Mouse (Mus musculus) ovary, adult 18-20 months (tissue): Measurements from ENCODE around the gene Col5a3.

Source experiments
- DNase-seq: peaks from one replicate; pipeline ENCODE4 v3.0.0; 2022; ENCODE audit warnings: low spot score, mixed read lengths

Col5a3 gene

DNA sequence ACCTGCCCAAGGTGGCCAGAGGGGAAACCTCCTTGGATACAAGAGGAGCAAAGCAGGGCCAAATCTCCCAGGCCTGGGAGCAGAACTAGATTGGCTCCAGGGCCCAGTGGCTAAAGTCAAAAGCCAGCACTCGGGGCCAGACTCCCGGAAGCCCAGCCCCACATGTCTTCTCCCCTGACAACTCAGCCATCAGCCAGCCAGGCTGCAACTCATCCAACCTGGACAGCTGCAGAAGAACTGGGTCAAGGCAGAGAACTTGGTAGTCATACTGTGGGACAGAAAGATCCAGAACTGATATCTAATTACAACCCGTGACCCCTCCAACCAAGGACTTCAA lies 9.7 kb downstream of the Col5a3 start:
- DNase-seq: no peak

GRCm38 (mm10) chr9:20804266-20805158 lies 10.4 kb downstream of the Col5a3 start:
- peak; percentile 12 for DNase-seq

DNA sequence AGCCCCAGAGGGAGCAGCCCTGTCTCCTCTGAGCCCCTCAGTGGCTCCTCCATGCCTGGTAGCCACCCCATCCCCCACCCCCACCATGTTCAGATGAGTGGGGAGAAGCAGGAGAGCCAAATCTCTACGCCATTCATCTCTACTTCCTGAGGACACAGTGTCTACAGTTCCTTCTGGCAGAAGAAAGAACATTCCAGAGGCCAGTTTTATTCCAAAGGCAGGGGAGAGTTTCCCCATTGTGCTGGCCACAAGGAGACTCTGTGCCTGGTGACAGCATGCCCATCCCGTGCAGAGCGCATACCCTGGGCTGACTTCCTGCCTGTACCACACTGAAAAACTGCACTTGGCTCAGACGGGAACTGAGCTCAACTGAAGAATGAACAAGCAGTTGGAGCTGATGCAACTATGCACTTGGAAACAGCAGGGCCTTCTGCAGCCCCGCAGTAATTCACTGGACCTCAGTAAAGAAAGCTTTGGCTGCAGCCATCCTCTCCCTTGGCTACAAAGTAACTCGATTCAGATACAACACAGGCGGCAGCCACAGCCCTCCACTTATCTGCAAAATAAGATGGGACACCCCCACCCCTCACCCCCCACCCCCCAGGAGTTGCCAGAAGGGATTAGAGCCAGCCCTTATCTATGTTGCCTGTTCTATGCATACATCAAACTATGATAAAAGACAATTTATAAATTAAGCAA lies 20.6 kb downstream of the Col5a3 start:
- peak; percentile 4 for DNase-seq

DNA sequence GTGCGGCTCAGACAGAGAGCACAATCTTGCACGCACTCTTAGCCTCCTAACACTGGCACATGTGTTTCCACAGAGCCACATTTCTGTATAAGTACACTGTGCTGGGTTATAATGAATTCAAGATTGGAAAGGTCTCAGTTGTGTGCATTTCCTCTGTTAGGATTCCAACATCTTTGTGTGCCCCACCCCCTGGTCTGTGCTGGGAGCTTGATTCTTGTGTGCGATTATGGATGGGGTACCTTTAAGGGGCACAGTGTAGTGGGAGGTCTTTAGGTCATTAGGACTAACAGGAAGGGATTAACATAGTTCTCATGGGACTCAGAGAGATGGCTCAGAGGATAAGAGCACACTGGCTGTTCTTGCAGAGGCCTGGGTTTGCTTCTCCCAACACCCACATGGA lies 24.5 kb downstream of the Col5a3 start:
- DNase-seq: no peak

DNA sequence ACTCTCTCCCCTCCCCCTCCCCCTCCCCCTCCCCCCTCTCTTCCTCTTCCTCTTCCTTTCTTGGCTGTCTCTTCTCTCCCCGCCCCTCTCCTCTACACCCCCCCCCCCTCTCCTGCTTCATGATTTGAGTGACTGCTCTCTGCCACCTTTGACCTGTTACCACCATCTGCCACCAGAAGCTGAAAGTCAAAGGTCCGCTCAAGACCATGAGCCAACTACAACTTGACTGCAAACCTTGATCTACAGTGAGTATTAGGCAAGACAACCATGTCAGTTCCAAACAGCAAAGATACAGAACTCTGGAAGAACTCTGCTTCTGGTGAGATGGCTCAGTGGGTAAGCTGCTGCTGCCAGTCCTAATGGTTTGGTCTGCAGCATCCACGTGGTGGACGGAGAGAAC lies 25.2 kb downstream of the Col5a3 start:
- no peak for DNase-seq

GRCm38 (mm10) chr9:20787992-20788391 lies 26.9 kb downstream of the Col5a3 start:
- no peak for DNase-seq

GRCm38 (mm10) chr9:20785055-20785454 lies 29.8 kb downstream of the Col5a3 start:
- DNase-seq: no peak

DNA sequence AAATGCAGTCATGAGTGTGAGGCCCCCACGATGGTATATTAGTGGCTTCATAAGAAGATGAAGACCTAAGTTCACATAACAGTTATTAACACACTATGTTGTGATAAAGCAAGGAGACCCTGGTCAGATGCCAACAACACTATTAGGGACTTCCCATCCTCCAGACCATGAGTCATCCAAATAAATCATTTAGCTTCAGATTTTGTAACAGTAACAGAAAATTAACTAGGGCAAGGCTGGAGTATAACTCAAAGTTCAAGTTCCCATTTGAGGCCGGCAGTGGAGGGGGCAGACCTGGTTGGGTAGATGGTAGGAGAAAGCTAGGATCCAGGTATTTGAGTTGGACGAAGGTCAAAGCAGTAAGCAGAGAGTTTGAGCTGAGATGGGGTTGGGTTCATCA lies 33.6 kb downstream of the Col5a3 start:
- no peak for DNase-seq

DNA sequence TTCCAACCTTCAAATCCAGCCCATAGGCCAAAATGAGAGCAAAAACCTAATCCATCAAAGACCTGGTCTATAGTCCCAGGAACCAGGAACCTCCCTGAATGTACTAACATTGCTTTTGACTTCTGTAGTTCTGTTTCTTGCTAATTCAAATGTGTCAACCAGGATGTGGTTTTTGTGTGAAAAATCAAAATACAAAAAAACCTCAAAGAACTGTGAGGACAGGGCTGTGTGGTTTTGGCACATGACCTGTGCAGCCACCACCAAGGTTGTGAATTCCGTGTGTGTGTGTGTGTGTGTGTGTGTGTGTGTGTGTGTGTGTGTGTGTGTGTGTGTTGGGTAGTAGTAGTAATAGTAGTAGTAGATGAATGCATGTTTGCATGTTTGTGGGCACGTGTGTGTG lies 49.6 kb downstream of the Col5a3 start:
- DNase-seq: no peak

- DNase-seq: no peak
These were observed 51.8 kb downstream of the Col5a3 start for GRCm38 (mm10) chr9:20763099-20763498.

- no peak for DNase-seq
These were observed 52.5 kb downstream of the Col5a3 start for GRCm38 (mm10) chr9:20762197-20762961.

- no peak for DNase-seq
These were observed 53.5 kb downstream of the Col5a3 start for GRCm38 (mm10) chr9:20761388-20761787.

DNA sequence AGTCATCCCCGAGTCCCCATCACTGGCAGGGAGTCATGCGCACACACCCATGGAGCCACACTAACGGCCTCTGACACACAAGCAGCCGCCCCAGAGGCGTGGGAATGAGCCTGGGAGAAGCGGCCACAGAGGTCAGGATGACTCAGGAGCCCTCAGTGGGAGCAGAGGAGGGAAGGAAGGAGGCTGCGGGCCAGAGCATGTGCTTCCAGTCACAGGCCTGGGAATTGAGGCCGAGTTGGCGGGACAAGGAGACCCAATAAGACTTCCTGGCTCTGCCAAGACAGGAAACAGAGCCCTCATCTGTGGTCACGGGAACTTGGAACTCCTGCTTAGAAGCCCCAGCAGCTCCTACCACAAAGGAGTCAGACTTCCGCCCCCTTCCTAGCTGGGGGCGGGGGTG lies 54.1 kb downstream of the Col5a3 start:
- DNase-seq: peak; percentile 63

DNA sequence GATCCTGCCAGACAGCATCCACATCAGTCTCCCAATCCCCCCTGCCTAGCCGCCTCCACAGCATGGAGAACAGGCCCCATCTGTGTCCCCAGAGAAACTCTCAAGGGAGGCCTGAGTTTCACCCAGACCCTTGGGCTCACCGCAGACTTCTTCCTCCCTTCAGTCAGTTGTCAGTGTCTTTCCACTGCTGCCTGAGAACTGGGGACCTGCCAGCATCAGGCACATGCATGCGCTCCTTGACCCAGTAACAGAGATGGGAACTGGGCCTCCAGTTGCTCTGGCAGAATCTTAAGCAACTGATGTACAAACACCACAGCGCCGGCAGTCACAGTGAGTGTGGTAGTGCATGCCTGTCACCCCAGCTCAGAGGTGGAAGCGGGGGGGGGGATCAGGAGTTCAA lies 56.0 kb downstream of the Col5a3 start:
- DNase-seq: no peak

- no peak for DNase-seq
These were observed 56.6 kb downstream of the Col5a3 start for GRCm38 (mm10) chr9:20758243-20758642.

DNA sequence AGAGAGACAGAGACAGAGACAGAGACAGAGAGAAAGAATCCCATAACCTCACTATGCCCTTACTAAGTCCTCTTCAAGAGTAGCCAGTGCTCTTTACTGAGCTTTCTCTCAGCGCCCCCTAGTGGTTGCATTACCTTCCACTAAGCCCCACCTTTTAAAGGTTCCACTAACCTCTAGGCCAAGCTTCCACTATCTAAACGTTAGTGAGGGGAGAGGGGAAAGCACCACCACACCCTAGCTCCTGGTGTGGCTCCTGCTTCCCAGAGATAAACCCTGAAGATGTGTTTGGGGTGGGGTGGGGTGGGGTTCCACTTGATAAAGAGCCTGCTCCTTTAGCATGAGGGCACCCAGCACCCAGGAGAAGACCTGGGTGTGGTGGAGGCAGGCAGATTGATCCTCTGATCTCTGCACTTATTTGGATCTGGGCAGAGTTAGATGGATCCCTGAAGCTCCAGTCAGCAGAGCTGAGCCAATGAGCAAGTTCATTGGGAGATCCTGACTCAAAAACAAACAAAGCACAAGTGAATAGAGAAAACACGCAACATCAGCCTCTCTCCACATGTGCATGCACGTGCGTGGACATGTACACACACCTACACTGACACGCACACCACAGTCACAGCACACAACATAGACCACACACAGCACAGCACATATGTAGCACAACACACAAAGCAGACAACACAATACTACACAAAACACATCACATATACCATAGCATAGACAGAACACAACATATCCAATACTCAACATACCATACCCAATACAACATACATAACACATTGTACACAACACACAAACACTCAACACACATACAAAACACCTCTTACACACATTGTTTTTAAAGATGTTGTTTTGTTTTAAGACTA lies 57.5 kb downstream of the Col5a3 start:
- DNase-seq: no peak

- no peak for DNase-seq
These were observed 58.7 kb downstream of the Col5a3 start for GRCm38 (mm10) chr9:20756081-20756700.

- no peak for DNase-seq
These were observed 60.5 kb downstream of the Col5a3 start for GRCm38 (mm10) chr9:20754335-20754734.

GRCm38 (mm10) chr9:20751477-20752029 lies 63.3 kb downstream of the Col5a3 start:
- DNase-seq: no peak

DNA sequence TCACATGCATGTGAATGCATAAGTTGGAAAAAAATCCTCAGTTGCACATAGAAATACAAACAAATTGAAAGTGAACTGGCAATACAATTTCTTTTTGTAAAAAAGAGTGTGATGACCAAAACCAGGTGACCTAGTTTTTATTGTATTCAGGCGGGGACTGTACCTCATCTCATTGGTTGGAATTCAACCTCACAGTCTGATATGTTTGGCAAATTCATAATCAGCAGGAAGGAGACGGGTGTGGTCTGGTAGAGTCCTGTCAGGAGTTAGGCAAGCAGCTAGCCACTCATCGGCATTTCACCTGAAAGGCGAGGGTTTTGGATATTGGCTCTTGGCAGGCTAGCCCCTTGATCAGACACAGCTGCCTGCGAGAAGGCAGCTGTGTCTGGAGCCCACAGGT lies 65.7 kb downstream of the Col5a3 start:
- no peak for DNase-seq

DNA sequence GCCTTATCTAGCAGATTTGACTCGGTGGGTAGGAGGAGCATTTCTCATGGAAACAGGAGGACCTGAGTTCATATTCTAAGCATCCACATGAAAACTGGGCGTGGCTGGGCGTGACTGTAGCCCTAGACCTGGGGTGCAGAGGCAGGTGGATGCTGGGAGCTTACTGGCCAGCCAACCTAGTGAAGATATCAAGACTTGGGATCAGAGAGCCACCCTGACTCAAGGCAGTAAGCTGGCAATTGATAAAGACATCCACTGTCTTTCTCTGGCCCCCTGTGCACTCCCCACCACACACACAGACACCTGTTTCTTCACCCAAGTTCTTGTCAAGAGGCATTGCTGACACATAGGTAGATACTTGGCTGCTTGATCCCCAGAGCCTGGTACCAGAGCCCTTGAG lies 66.3 kb downstream of the Col5a3 start:
- DNase-seq: no peak
